Mouse (Mus musculus): Measurements from ENCODE around the gene Tdrd3.

DNA sequence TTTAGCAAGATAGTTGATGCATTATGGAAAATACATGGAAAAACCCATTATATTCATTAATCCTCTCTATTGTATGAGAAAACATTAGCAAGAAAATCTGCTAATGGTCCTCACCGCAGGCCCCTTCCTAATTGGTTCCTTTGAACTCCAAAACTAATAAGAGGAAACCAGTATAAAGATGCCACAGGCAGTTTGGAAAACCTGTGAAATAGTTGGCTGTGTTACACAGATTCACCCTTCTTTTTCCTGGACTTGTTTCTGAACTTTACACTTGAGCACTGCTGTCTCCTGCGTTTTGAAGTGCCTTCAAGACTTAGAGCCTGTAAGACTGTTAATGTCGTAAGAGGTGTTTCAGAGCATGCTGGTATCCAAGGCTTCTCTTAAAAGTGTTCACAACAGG lies 98.8 kb downstream of the Tdrd3 start:
- TF ChIP-seq CTCF (IDR thresholded peaks at IDR 0.05; ENCODE audit: low read depth) (no peak), EP300 (IDR thresholded peaks at IDR 0.05; ENCODE audit: low read depth) (no peak)
